Mouse (Mus musculus) cerebellum, postnatal 14 days (tissue): ENCODE measurements around the gene Idi1.
"Not testable (repeated sequence)": the region's sequence is repeated elsewhere in the genome, so short reads cannot be mapped to it uniquely, and the experiment has no call there.

Source experiments
- DNase-seq, 2 experiments: peaks; one replicate each; pipeline ENCODE4 v3.0.0; 2021; ENCODE audit warnings: mixed read lengths in 2 of 2

The Idi1 gene

GRCm38 (mm10) chr13:8905986-8906385, 20.7 kb downstream of the Idi1 start:
- not testable (repeated sequence) for DNase-seq

GRCm38 (mm10) chr13:8913890-8914289, 28.6 kb downstream of the Idi1 start:
- not testable (repeated sequence) for DNase-seq

GRCm38 (mm10) chr13:8933499-8933898, 48.2 kb downstream of the Idi1 start:
- no peak for DNase-seq

- not testable (repeated sequence) for DNase-seq
Measured at GRCm38 (mm10) chr13:8937611-8938140, 52.4 kb downstream of the Idi1 start.

- not testable (repeated sequence) for DNase-seq
Measured at GRCm38 (mm10) chr13:8941110-8941509, 55.8 kb downstream of the Idi1 start.

GRCm38 (mm10) chr13:8941701-8942100, 56.4 kb downstream of the Idi1 start:
- DNase-seq, result not testable (repeated sequence)
